Mouse (Mus musculus): Measurements from ENCODE around the gene Foxi2. TPM values are rescaled to one million over a fixed set of nuclear protein-coding genes. Genes with fewer than 3 reads are reported as not detected.

Foxi2 gene
- polyA plus RNA-seq, 1 experiment from 2014 or later = not detected

DNA sequence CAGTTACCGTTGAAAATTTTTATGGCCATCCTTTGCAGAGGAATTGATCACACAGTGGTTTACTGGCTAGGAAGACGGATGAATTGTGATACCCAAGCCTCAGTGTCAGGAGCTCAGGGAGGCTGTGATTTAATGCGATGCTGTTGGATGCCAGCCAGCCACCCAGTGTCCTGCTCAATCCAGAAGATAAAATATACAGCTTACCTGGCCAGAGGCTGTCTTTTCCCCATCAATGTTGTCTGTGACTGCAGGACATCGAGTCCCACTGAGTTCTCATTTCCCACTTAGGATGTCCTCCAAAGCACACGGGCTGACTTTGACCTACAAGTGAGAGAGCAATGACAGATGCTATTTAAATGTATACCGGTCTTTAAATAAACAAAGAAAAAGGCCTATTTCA, 13.0 kb upstream of the Foxi2 start:
- 22% methylated on average over 6 of the region's 6 CpGs for WGBS
- H3K9me3 ChIP-seq (ENCODE audit: control insufficient read depth, low read length) = no peaks in the 10 kb centered on the region
- H3K4me1 ChIP-seq (ENCODE audit: control insufficient read depth, insufficient read depth, low read length) = 0 out of 2 replicates have a peak, but pooled peaks cover 3% of the 10 kb centered on the region
- no peak overlapping the region for H3K9ac ChIP-seq (ENCODE audit: low read depth, low read length)
- H3K27me3 ChIP-seq (ENCODE audit: control insufficient read depth, insufficient read depth, low read length) = no peaks in the 10 kb centered on the region
- no peak for ATAC-seq (ENCODE audit: low FRiP score, low TSS enrichment)
- no peak overlapping the region for H3K27ac ChIP-seq (ENCODE audit: low read depth, low read length)
- no peaks in the 10 kb centered on the region for H3K36me3 ChIP-seq (ENCODE audit: control insufficient read depth, insufficient read depth, low read length)
- H3K4me3 ChIP-seq (ENCODE audit: low read length) = no peak overlapping the region
- H3K4me2 ChIP-seq (replicated peaks; ENCODE audit: low read depth, low read length) = no peak overlapping the region

DNA sequence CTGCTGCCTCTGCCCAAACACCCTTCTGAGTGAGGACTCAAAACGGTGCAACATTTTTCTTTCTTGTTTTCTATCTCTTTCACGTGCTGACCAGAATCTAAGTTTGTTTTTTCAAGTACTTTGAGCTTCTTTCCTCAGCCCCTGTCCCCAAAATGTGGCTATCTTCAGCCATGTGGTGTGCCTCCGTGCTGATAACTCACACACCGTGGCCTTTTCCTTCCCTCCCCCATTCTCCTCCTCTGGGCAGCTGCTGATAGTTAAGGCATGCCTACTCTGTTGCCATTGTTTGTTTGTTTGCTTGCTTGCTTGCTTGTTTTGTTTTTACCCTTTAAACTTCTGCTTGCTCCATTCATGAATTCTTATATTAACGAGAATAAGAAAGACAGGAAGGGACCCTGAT, 12.2 kb upstream of the Foxi2 start:
- Histone ChIP-seq H3K9me3 (ENCODE audit: control insufficient read depth, low read length) (no peaks in the 10 kb centered on the region), H3K4me3 (ENCODE audit: low read length) (no peak overlapping the region), H3K27me3 (ENCODE audit: control insufficient read depth, insufficient read depth, low read length) (no peaks in the 10 kb centered on the region), H3K27ac (ENCODE audit: low read depth, low read length) (no peak overlapping the region), H3K4me2 (replicated peaks; ENCODE audit: low read depth, low read length) (no peak overlapping the region), H3K36me3 (ENCODE audit: control insufficient read depth, insufficient read depth, low read length) (no peaks in the 10 kb centered on the region), H3K9ac (ENCODE audit: low read depth, low read length) (no peak overlapping the region), H3K4me1 (ENCODE audit: control insufficient read depth, insufficient read depth, low read length) (0 out of 2 replicates have a peak, but pooled peaks cover 3% of the 10 kb centered on the region)
- WGBS = 15% methylated on average over 5 of the region's 5 CpGs
- no peak for ATAC-seq (ENCODE audit: low FRiP score, low TSS enrichment)

DNA sequence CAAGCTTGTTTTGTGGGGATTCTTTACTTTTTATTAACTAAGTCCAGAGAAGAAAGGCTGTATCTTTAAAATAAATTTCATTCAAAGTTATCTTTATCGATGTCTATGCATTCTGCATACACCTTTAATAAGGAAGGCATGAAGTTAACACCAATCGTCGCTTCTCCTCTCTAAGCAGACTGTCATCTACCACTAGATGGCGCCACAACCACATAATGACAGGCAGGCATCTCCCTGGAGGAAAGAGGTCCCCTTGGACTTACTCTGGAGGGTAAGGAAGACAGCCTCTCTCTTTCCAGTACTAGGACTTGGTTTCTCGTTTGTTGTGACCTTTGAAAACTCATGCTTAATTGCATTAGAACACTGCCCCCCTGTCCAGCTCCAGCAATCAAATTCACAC, 6.7 kb upstream of the Foxi2 start:
- WGBS = 11% methylated on average over 5 of the region's 5 CpGs
- H3K27ac ChIP-seq (ENCODE audit: low read depth, low read length) = no peak overlapping the region
- no peak for ATAC-seq (ENCODE audit: low FRiP score, low TSS enrichment)

DNA sequence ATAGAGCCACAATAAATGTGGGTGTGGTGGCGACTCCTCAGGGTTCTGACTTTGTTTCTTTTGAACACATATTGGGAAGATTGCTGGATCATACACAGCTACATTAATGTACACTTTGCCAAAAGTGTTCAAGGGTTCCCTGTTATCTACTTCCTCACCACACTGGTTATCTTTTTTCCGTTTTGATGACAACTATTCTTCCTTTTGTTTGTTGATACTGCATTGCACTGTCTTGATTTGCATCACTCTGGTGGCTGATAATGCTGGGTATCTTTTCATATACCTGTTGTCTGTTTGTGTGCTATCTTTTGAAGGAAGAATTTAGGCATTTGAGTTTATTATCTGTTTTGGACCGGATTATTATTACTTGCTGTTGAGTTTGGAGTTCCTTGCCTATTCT, 3.3 kb upstream of the Foxi2 start:
- no peaks in the 10 kb centered on the region for H3K9me3 ChIP-seq (ENCODE audit: control insufficient read depth, low read length)
- no peaks in the 10 kb centered on the region for H3K4me1 ChIP-seq (ENCODE audit: control insufficient read depth, insufficient read depth, low read length)
- no peak overlapping the region for H3K4me2 ChIP-seq (replicated peaks; ENCODE audit: low read depth, low read length)
- H3K9ac ChIP-seq (ENCODE audit: low read depth, low read length) = no peak overlapping the region
- 81% methylated on average over 3 of the region's 3 CpGs for WGBS
- H3K4me3 ChIP-seq (ENCODE audit: low read length) = no peak overlapping the region
- H3K36me3 ChIP-seq (ENCODE audit: control insufficient read depth, insufficient read depth, low read length) = no peaks in the 10 kb centered on the region
- H3K27ac ChIP-seq (ENCODE audit: low read depth, low read length) = no peak overlapping the region
- ATAC-seq (ENCODE audit: low FRiP score, low TSS enrichment) = no peak
- peaks cover 25% of the 10 kb centered on the region for H3K27me3 ChIP-seq (ENCODE audit: control insufficient read depth, insufficient read depth, low read length)

More for the DNA sequence above, 6.7 kb upstream of the Foxi2 start:
- no peaks in the 10 kb centered on the region for H3K36me3 ChIP-seq (ENCODE audit: control insufficient read depth, insufficient read depth, low read length)
- no peaks in the 10 kb centered on the region for H3K27me3 ChIP-seq (ENCODE audit: control insufficient read depth, insufficient read depth, low read length)
- no peaks in the 10 kb centered on the region for H3K9me3 ChIP-seq (ENCODE audit: control insufficient read depth, low read length)
- no peaks in the 10 kb centered on the region for H3K4me1 ChIP-seq (ENCODE audit: control insufficient read depth, insufficient read depth, low read length)
- no peak overlapping the region for H3K4me3 ChIP-seq (ENCODE audit: low read length)
- no peak overlapping the region for H3K4me2 ChIP-seq (replicated peaks; ENCODE audit: low read depth, low read length)
- H3K9ac ChIP-seq (ENCODE audit: low read depth, low read length) = no peak overlapping the region

DNA sequence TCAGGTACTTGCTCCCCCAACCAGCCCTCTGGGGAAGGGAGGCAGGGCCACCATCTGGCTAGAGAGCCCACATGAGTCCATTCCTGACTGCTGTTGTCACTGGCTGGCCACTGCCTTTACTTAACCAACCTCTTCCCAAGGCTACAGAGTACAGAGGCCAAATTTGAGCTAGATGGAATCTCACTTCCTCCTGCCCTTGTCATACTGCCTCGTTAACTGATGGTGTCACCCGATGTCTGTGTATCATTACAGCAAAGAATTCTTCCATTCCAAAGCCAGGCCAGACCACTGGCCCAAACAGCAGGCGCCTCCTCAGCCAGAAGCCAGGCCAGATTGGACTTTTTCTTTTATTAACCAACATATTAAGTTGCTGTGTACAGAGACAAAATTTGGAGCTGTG, 1.6 kb upstream of the Foxi2 start:
- H3K4me3 ChIP-seq (ENCODE audit: low read length) = no peak overlapping the region
- H3K4me2 ChIP-seq (replicated peaks; ENCODE audit: low read depth, low read length) = no peak overlapping the region
- H3K9ac ChIP-seq (ENCODE audit: low read depth, low read length) = no peak overlapping the region
- H3K9me3 ChIP-seq (ENCODE audit: control insufficient read depth, low read length) = no peaks in the 10 kb centered on the region
- ATAC-seq (ENCODE audit: low FRiP score, low TSS enrichment) = no peak
- H3K4me1 ChIP-seq (ENCODE audit: control insufficient read depth, insufficient read depth, low read length) = no peaks in the 10 kb centered on the region
- 72% methylated on average over 3 of the region's 3 CpGs for WGBS
- peaks cover 39% of the 10 kb centered on the region for H3K27me3 ChIP-seq (ENCODE audit: control insufficient read depth, insufficient read depth, low read length)
- H3K27ac ChIP-seq (ENCODE audit: low read depth, low read length) = no peak overlapping the region
- H3K36me3 ChIP-seq (ENCODE audit: control insufficient read depth, insufficient read depth, low read length) = no peaks in the 10 kb centered on the region

DNA sequence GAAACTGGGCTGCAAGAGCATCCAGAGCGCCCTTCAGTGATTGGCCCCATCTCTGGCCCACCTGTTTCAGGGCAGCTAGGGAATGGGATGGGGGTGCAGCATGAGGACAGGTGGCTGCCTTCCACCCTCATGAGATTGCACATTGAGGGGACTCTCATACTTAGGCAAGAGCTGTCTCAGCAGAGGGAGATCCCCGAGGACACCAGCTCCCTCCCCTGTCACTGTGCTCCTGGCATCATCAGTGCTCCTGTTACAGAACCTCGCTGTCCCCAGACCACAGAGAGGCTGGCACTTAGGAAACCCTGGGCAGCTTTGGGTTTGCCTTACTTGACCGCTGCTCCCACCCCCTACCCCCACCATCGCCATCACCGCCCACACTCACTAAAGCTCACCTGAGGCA, 2.2 kb downstream of the Foxi2 start:
- WGBS = 69% methylated on average over 6 of the region's 6 CpGs
- no peaks in the 10 kb centered on the region for H3K36me3 ChIP-seq (ENCODE audit: control insufficient read depth, insufficient read depth, low read length)
- no peaks in the 10 kb centered on the region for H3K9me3 ChIP-seq (ENCODE audit: control insufficient read depth, low read length)
- H3K4me1 ChIP-seq (ENCODE audit: control insufficient read depth, insufficient read depth, low read length) = no peaks in the 10 kb centered on the region
- no peak for ATAC-seq (ENCODE audit: low FRiP score, low TSS enrichment)
- H3K9ac ChIP-seq (ENCODE audit: low read depth, low read length) = no peak overlapping the region
- H3K27me3 ChIP-seq (ENCODE audit: control insufficient read depth, insufficient read depth, low read length) = peaks cover 39% of the 10 kb centered on the region
- no peak overlapping the region for H3K4me2 ChIP-seq (replicated peaks; ENCODE audit: low read depth, low read length)
- no peak overlapping the region for H3K27ac ChIP-seq (ENCODE audit: low read depth, low read length)
- no peak overlapping the region for H3K4me3 ChIP-seq (ENCODE audit: low read length)

DNA sequence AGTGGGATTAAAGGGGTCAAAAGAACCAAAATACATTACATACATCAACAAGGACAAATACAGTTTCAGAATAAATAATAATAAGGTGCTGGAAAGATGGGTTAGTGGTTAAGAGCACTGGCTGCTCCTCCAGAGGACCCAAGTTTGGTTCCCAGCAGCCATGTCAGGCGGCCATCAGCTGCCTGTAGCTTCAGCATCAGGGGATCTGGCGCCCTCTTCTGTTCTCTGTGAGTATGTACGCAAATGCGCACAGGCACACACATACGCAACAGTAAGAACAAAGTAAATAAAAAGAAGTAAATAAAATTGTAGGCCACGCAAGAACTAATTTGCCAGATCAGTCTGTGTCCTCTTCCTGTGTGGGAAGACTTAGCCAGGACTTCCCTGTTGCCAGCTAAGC, 18.7 kb downstream of the Foxi2 start:
- H3K9ac ChIP-seq (ENCODE audit: low read depth, low read length) = no peak overlapping the region
- H3K27me3 ChIP-seq (ENCODE audit: control insufficient read depth, insufficient read depth, low read length) = no peaks in the 10 kb centered on the region
- no peak for ATAC-seq (ENCODE audit: low FRiP score, low TSS enrichment)
- H3K4me3 ChIP-seq (ENCODE audit: low read length) = no peak overlapping the region
- 94% methylated on average over 6 of the region's 6 CpGs for WGBS
- H3K9me3 ChIP-seq (ENCODE audit: control insufficient read depth, low read length) = no peaks in the 10 kb centered on the region
- H3K4me2 ChIP-seq (replicated peaks; ENCODE audit: low read depth, low read length) = no peak overlapping the region
- H3K27ac ChIP-seq (ENCODE audit: low read depth, low read length) = no peak overlapping the region
- no peaks in the 10 kb centered on the region for H3K4me1 ChIP-seq (ENCODE audit: control insufficient read depth, insufficient read depth, low read length)
- H3K36me3 ChIP-seq (ENCODE audit: control insufficient read depth, insufficient read depth, low read length) = no peaks in the 10 kb centered on the region

DNA sequence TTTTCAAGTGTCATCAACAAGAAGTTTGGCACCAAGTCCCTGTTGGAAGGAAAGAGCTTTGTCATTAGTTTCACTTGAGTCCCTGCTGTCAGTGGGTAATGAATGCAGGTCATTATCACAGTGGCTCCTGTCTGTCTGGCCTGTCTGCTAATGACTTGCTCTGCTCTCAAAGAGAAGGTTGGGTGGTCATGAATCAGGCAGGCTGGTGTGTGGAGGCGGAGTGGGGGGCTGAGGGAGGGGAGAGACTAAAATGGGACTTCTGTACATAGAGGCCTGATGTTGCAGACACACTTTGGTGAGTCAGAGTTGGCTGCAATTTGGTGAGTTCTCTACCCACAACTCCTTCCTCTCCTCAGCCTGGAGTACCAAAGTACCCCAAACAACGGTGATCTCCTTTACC, 20.8 kb downstream of the Foxi2 start:
- Histone ChIP-seq H3K36me3 (ENCODE audit: control insufficient read depth, insufficient read depth, low read length) (no peaks in the 10 kb centered on the region), H3K4me2 (replicated peaks; ENCODE audit: low read depth, low read length) (no peak overlapping the region), H3K4me3 (ENCODE audit: low read length) (no peak overlapping the region), H3K27me3 (ENCODE audit: control insufficient read depth, insufficient read depth, low read length) (no peaks in the 10 kb centered on the region), H3K4me1 (ENCODE audit: control insufficient read depth, insufficient read depth, low read length) (no peaks in the 10 kb centered on the region), H3K27ac (ENCODE audit: low read depth, low read length) (no peak overlapping the region), H3K9ac (ENCODE audit: low read depth, low read length) (no peak overlapping the region), H3K9me3 (ENCODE audit: control insufficient read depth, low read length) (no peaks in the 10 kb centered on the region)
- ATAC-seq (ENCODE audit: low FRiP score, low TSS enrichment) = no peak
- WGBS = 58% methylated on average over 2 of the region's 2 CpGs

DNA sequence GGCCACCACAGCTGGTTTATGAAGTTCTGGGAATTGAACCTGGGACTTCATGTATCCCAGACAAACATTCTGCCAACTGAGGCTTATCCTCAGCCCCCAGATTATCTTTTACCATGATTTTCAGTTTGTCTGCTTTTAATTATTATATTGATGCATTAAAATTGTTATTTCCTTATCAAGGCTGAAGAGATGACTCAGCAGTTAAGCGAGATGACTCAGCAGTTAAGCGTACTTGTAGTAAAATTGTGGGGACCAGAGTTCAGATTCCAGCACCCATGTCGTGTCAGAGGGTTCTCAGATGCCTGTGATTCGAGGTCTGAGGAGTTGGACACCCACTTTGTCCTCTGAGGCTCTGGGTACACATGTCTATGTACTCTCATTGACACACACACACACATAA, 33.8 kb downstream of the Foxi2 start:
- no peak for ATAC-seq (ENCODE audit: low FRiP score, low TSS enrichment)
- no peak overlapping the region for H3K9ac ChIP-seq (ENCODE audit: low read depth, low read length)
- H3K4me3 ChIP-seq (ENCODE audit: low read length) = no peak overlapping the region
- H3K4me2 ChIP-seq (replicated peaks; ENCODE audit: low read depth, low read length) = no peak overlapping the region
- no peaks in the 10 kb centered on the region for H3K4me1 ChIP-seq (ENCODE audit: control insufficient read depth, insufficient read depth, low read length)
- 70% methylated on average over 4 of the region's 4 CpGs for WGBS
- no peaks in the 10 kb centered on the region for H3K9me3 ChIP-seq (ENCODE audit: control insufficient read depth, low read length)
- no peaks in the 10 kb centered on the region for H3K36me3 ChIP-seq (ENCODE audit: control insufficient read depth, insufficient read depth, low read length)
- no peak overlapping the region for H3K27ac ChIP-seq (ENCODE audit: low read depth, low read length)
- no peaks in the 10 kb centered on the region for H3K27me3 ChIP-seq (ENCODE audit: control insufficient read depth, insufficient read depth, low read length)

DNA sequence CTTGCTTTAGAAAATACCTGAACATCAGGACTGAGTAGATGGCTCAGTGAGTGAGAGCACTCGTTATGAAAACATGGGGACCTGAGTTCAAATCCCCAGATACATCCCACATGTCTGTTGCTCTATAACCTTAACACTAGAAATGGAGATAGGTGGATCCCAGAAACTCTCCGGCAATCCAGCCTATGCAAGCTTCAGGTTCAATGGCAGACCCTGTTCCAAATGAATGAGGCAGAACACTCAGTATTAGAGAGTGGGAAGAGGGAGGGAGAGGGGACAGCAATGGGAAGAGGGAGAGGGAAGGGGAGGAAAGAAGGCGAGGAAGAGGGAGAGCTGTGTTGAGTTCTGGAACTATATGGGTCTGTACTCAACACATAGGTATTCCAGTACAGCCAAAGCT, 41.2 kb downstream of the Foxi2 start:
- no peak overlapping the region for H3K27ac ChIP-seq (ENCODE audit: low read depth, low read length)
- H3K4me2 ChIP-seq (replicated peaks; ENCODE audit: low read depth, low read length) = no peak overlapping the region
- H3K9ac ChIP-seq (ENCODE audit: low read depth, low read length) = no peak overlapping the region
- WGBS = 88% methylated on average over 3 of the region's 3 CpGs
- no peaks in the 10 kb centered on the region for H3K9me3 ChIP-seq (ENCODE audit: control insufficient read depth, low read length)
- ATAC-seq (ENCODE audit: low FRiP score, low TSS enrichment) = no peak
- H3K4me1 ChIP-seq (ENCODE audit: control insufficient read depth, insufficient read depth, low read length) = no peaks in the 10 kb centered on the region
- H3K27me3 ChIP-seq (ENCODE audit: control insufficient read depth, insufficient read depth, low read length) = no peaks in the 10 kb centered on the region
- no peaks in the 10 kb centered on the region for H3K36me3 ChIP-seq (ENCODE audit: control insufficient read depth, insufficient read depth, low read length)
- no peak overlapping the region for H3K4me3 ChIP-seq (ENCODE audit: low read length)
